Mouse (Mus musculus): ENCODE measurements around the gene Rps19. TPM values are rescaled to one million over a fixed set of nuclear protein-coding genes. Genes with fewer than 3 reads are reported as not detected.

The Rps19 gene
- polyA plus RNA-seq, 1 experiment from 2014 or later, result 2,408 TPM

DNA sequence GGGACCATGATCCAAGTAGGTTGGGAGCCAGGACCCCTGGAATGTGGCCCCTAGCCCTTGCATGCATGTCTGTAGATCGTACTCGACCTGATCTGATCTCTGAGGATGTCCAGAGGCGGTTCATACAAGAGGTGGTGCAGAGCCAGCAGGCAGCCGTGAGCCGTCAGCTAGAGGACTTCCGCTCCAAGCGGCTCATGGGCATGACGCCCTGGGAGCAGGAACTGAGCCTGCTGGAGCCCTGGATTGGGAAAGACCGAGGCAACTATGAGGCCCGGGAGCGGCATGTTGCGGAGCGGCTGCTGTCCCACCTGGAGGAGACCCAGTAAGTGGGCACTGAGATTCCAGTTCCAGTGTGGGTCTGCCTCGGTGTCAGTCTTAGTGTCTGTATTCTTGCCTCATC is 28.3 kb downstream of the Rps19 start:
- Histone ChIP-seq H3K27me3 (no peaks in the 10 kb centered on the region), H3K4me2 (no peak overlapping the region), H3K9me3 (no peaks in the 10 kb centered on the region), H3K36me3 (peaks cover 55% of the 10 kb centered on the region), H3K4me3 (no peak overlapping the region), H3K27ac (no peak overlapping the region), H3K9ac (no peak overlapping the region), H3K4me1 (peaks cover 6% of the 10 kb centered on the region)
- WGBS, result 92% methylated on average over 14 of the region's 14 CpGs
- ATAC-seq (ENCODE audit: borderline replicate concordance, extremely low read depth, low FRiP score, low TSS enrichment), result no peak

DNA sequence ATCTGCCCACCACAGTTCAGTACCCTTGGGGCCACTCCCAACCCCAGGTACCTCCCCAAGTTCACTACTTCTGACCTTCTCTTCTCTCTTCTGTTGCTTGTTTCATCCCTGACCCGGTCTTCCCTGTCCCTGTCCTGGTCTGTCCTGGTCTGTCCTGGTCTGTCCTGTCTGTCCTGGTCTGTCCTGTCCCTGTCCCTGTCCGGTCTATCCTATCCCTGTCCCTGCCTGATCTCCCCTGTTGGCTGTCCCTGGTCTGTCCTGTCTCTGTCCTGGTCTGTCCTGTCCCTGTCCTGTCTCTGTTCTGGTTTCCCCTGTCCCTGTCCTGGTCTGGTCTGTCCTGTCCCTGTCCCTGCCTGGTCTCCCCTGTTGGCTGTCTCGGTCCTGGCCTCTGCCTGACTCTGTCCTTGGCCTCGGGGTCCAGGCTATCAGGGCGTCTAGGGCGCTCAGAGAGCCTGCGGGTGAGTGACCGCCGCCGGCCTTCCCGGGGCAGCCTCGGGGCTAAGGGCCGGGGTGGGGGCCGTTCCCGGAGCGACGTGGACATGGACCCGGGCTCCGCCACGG is 34.7 kb downstream of the Rps19 start:
- 88% methylated on average over 20 of the region's 20 CpGs for WGBS
- ATAC-seq (ENCODE audit: borderline replicate concordance, extremely low read depth, low FRiP score, low TSS enrichment), result peak; percentile 49
- no peak overlapping the region for H3K27ac ChIP-seq

GRCm38 (mm10) chr7:24919728-24920127 is 35.6 kb downstream of the Rps19 start:
- H3K36me3 ChIP-seq, result peaks cover 78% of the 10 kb centered on the region
- no peaks in the 10 kb centered on the region for H3K4me1 ChIP-seq
- 85% methylated on average over 9 of the region's 9 CpGs for WGBS
- H3K4me2 ChIP-seq, result no peak overlapping the region
- no peak overlapping the region for H3K27ac ChIP-seq
- ATAC-seq (ENCODE audit: borderline replicate concordance, extremely low read depth, low FRiP score, low TSS enrichment), result no peak
- no peaks in the 10 kb centered on the region for H3K27me3 ChIP-seq
- H3K9ac ChIP-seq, result no peak overlapping the region
- no peaks in the 10 kb centered on the region for H3K9me3 ChIP-seq
- no peak overlapping the region for H3K4me3 ChIP-seq

More for the DNA sequence above, 34.7 kb downstream of the Rps19 start:
- no peaks in the 10 kb centered on the region for H3K9me3 ChIP-seq
- H3K9ac ChIP-seq, result no peak overlapping the region
- peaks cover 69% of the 10 kb centered on the region for H3K36me3 ChIP-seq
- H3K27me3 ChIP-seq, result no peaks in the 10 kb centered on the region
- no peak overlapping the region for H3K4me2 ChIP-seq
- no peaks in the 10 kb centered on the region for H3K4me1 ChIP-seq
- no peak overlapping the region for H3K4me3 ChIP-seq

DNA sequence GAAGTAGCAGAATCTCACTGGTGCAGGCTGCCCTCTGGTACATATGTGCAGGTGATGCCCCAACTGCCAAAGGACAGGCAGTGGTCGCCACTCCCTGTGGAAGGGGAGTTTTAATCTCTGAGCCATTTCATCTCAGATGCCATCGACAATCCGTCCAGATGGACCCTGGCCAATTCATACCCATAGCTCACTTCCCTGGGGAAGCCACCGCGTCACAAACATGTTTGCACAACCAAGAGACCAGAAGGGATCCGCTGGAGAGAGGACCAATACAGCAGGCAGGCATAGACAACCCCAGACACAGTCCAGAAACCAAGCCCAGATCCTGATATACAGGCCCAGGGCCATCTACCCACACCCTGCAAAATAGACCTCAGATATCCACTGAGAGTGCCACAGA is 46.3 kb downstream of the Rps19 start:
- H3K4me2 ChIP-seq, result no peak overlapping the region
- H3K9ac ChIP-seq, result no peak overlapping the region
- ATAC-seq (ENCODE audit: borderline replicate concordance, extremely low read depth, low FRiP score, low TSS enrichment), result no peak
- no peak overlapping the region for H3K4me3 ChIP-seq
- peaks cover 73% of the 10 kb centered on the region for H3K27me3 ChIP-seq
- H3K27ac ChIP-seq, result no peak overlapping the region
- H3K4me1 ChIP-seq, result no peaks in the 10 kb centered on the region
- H3K36me3 ChIP-seq, result peaks cover 14% of the 10 kb centered on the region
- no peaks in the 10 kb centered on the region for H3K9me3 ChIP-seq
- WGBS, result 38% methylated on average over 6 of the region's 6 CpGs

DNA sequence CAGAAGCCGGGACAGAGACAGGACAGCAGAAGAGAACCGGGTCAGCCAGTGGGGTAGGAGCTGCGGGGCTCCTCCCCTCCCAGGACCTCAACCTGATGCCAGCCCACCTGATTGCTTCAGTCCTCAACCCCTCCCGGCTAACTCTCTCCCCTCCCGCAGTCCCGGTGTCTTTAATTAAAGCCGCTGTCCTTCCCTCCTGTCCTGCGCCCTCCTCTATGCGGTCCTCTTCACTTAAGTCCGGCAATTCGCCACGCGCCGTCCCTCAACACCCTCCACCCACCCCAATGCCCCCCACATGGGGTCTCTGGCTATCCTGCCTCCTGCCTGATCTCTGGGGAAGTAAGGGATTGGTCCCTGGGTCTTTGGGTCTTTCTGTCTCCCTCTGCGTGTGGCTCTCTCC is 47.5 kb downstream of the Rps19 start:
- 2% methylated on average over 15 of the region's 15 CpGs for WGBS
- no peak overlapping the region for H3K27ac ChIP-seq
- no peaks in the 10 kb centered on the region for H3K9me3 ChIP-seq
- peaks cover 6% of the 10 kb centered on the region; the same call in 1 of the 2 replicates for H3K36me3 ChIP-seq
- no peak overlapping the region for H3K9ac ChIP-seq
- H3K4me2 ChIP-seq, result no peak overlapping the region
- ATAC-seq (ENCODE audit: borderline replicate concordance, extremely low read depth, low FRiP score, low TSS enrichment), result no peak
- no peak overlapping the region for H3K4me3 ChIP-seq
- no peaks in the 10 kb centered on the region for H3K4me1 ChIP-seq
- H3K27me3 ChIP-seq, result peaks cover 85% of the 10 kb centered on the region

Other genes with a start within 250 kb of the Rps19 start
- 0.18 and 0.40 TPM in 2 replicates for gene Lypd3, start 247.8 kb upstream of the Rps19 start, polyA plus RNA-seq (2015; fragmentation: Nextera tagmentation; extraction: Ambion mirVana)
- not detected in 2 replicates for gene Tex101, start 207.7 kb upstream of the Rps19 start, polyA plus RNA-seq (2015; fragmentation: Nextera tagmentation; extraction: Ambion mirVana)
- not detected in 2 replicates for gene BC049730, start 175.1 kb upstream of the Rps19 start, polyA plus RNA-seq (2015; fragmentation: Nextera tagmentation; extraction: Ambion mirVana)
- not detected in 2 replicates for gene Gm4763, start 157.5 kb upstream of the Rps19 start, polyA plus RNA-seq (2015; fragmentation: Nextera tagmentation; extraction: Ambion mirVana)
- 0.73 and 0.75 TPM in 2 replicates for gene Cd177, start 124.1 kb upstream of the Rps19 start, polyA plus RNA-seq (2015; fragmentation: Nextera tagmentation; extraction: Ambion mirVana)
- 0.15 TPM in 1 of 2 replicates, not detected in the other for gene Ceacam10, start 107.2 kb upstream of the Rps19 start, polyA plus RNA-seq (2015; fragmentation: Nextera tagmentation; extraction: Ambion mirVana)
- 14.1 and 18.4 TPM in 2 replicates for gene Gm9844, start 22.2 kb upstream of the Rps19 start, polyA plus RNA-seq (2015; fragmentation: Nextera tagmentation; extraction: Ambion mirVana)
- not detected in 2 replicates for gene Lypd4, start 14.4 kb upstream of the Rps19 start, polyA plus RNA-seq (2015; fragmentation: Nextera tagmentation; extraction: Ambion mirVana)
- gene Dmrtc2, start 14.3 kb upstream of the Rps19 start, polyA plus RNA-seq (2015; fragmentation: Nextera tagmentation; extraction: Ambion mirVana), result not detected in 2 replicates
- 0.25 and 0.52 TPM in 2 replicates for gene Cd79a, start 13.0 kb downstream of the Rps19 start, polyA plus RNA-seq (2015; fragmentation: Nextera tagmentation; extraction: Ambion mirVana)
- gene Arhgef1, start 18.5 kb downstream of the Rps19 start, polyA plus RNA-seq (2015; fragmentation: Nextera tagmentation; extraction: Ambion mirVana), result 115 and 128 TPM in 2 replicates
- gene Gm4881, start 60.1 kb downstream of the Rps19 start, polyA plus RNA-seq (2015; fragmentation: Nextera tagmentation; extraction: Ambion mirVana), result not detected in 2 replicates
- 154 and 156 TPM in 2 replicates for gene Rabac1, start 88.4 kb downstream of the Rps19 start, polyA plus RNA-seq (2015; fragmentation: Nextera tagmentation; extraction: Ambion mirVana)
- gene Atp1a3, start 121.6 kb downstream of the Rps19 start, polyA plus RNA-seq (2015; fragmentation: Nextera tagmentation; extraction: Ambion mirVana), result 0.84 and 1.3 TPM in 2 replicates
- 3.8 and 4.2 TPM in 2 replicates for gene Grik5, start 188.0 kb downstream of the Rps19 start, polyA plus RNA-seq (2015; fragmentation: Nextera tagmentation; extraction: Ambion mirVana)
- gene Zfp574, start 188.2 kb downstream of the Rps19 start, polyA plus RNA-seq (2015; fragmentation: Nextera tagmentation; extraction: Ambion mirVana), result 29.8 and 30.4 TPM in 2 replicates

Measured in lung, embryonic 15.5 days (tissue).